Mouse (Mus musculus): ENCODE measurements around the gene Gm3952. TPM values are rescaled to one million over a fixed set of nuclear protein-coding genes. Genes with fewer than 3 reads are reported as not detected.

The Gm3952 gene
- polyA plus RNA-seq (2011; ENCODE audit: insufficient read length, low read depth, missing spikeins), result not detected in 2 replicates

- no peak within 1 kb of the TSS for H3K27ac ChIP-seq (ENCODE audit: insufficient read depth, low read length)
- TF ChIP-seq POLR2A (IDR thresholded peaks at IDR 0.05; ENCODE audit: low read depth, low read length), result no peak
- no peak for TF ChIP-seq CTCF (IDR thresholded peaks at IDR 0.05; ENCODE audit: borderline replicate concordance, insufficient read depth, low read length)
- no peak within 1 kb of the TSS for H3K4me3 ChIP-seq (ENCODE audit: insufficient read depth, low read length)
- H3K4me1 ChIP-seq (ENCODE audit: control insufficient read depth, insufficient read depth, low read length), result no peaks in the 10 kb centered on the region
Measured at GRCm38 (mm10) chr8:128798594-128798993, at the start of gene Gm3952. Gm3952 (minus strand) TSS chr8:128798694.

- no peak overlapping the region for H3K27ac ChIP-seq (ENCODE audit: insufficient read depth, low read length)
- no peak overlapping the region for H3K4me3 ChIP-seq (ENCODE audit: insufficient read depth, low read length)
- TF ChIP-seq POLR2A (IDR thresholded peaks at IDR 0.05; ENCODE audit: low read depth, low read length) (no peak), CTCF (IDR thresholded peaks at IDR 0.05; ENCODE audit: borderline replicate concordance, insufficient read depth, low read length) (no peak)
- H3K4me1 ChIP-seq (ENCODE audit: control insufficient read depth, insufficient read depth, low read length), result no peaks in the 10 kb centered on the region
Measured at GRCm38 (mm10) chr8:128843749-128844148, 45.3 kb upstream of the Gm3952 start.

GRCm38 (mm10) chr8:128812521-128812920 is 14.0 kb upstream of the Gm3952 start:
- Histone ChIP-seq H3K4me3 (ENCODE audit: insufficient read depth, low read length) (no peak overlapping the region), H3K4me1 (ENCODE audit: control insufficient read depth, insufficient read depth, low read length) (no peaks in the 10 kb centered on the region)
- TF ChIP-seq CTCF (IDR thresholded peaks at IDR 0.05; ENCODE audit: borderline replicate concordance, insufficient read depth, low read length) (no peak), POLR2A (IDR thresholded peaks at IDR 0.05; ENCODE audit: low read depth, low read length) (no peak)

GRCm38 (mm10) chr8:128735692-128736091 is 62.8 kb downstream of the Gm3952 start:
- no peak overlapping the region for H3K4me3 ChIP-seq (ENCODE audit: insufficient read depth, low read length)
- H3K27ac ChIP-seq (ENCODE audit: insufficient read depth, low read length), result no peak overlapping the region
- TF ChIP-seq POLR2A (IDR thresholded peaks at IDR 0.05; ENCODE audit: low read depth, low read length), result no peak
- TF ChIP-seq CTCF (IDR thresholded peaks at IDR 0.05; ENCODE audit: borderline replicate concordance, insufficient read depth, low read length), result no peak
- H3K4me1 ChIP-seq (ENCODE audit: control insufficient read depth, insufficient read depth, low read length), result no peaks in the 10 kb centered on the region

More at GRCm38 (mm10) chr8:128812521-128812920, 14.0 kb upstream of the Gm3952 start:
- no peak overlapping the region for H3K27ac ChIP-seq (ENCODE audit: insufficient read depth, low read length)

- H3K4me3 ChIP-seq (ENCODE audit: insufficient read depth, low read length), result no peak overlapping the region
- H3K27ac ChIP-seq (ENCODE audit: insufficient read depth, low read length), result no peak overlapping the region
- TF ChIP-seq POLR2A (IDR thresholded peaks at IDR 0.05; ENCODE audit: low read depth, low read length) (no peak), CTCF (IDR thresholded peaks at IDR 0.05; ENCODE audit: borderline replicate concordance, insufficient read depth, low read length) (no peak)
- H3K4me1 ChIP-seq (ENCODE audit: control insufficient read depth, insufficient read depth, low read length), result no peaks in the 10 kb centered on the region
Measured at GRCm38 (mm10) chr8:128734118-128734517, 64.4 kb downstream of the Gm3952 start.

- peaks cover 2% of the 10 kb centered on the region; the same call in 1 of the 2 replicates for H3K4me1 ChIP-seq (ENCODE audit: control insufficient read depth, insufficient read depth, low read length)
- no peak overlapping the region for H3K4me3 ChIP-seq (ENCODE audit: insufficient read depth, low read length)
- TF ChIP-seq CTCF (IDR thresholded peaks at IDR 0.05; ENCODE audit: borderline replicate concordance, insufficient read depth, low read length), result no peak
- TF ChIP-seq POLR2A (IDR thresholded peaks at IDR 0.05; ENCODE audit: low read depth, low read length), result no peak
- no peak overlapping the region for H3K27ac ChIP-seq (ENCODE audit: insufficient read depth, low read length)
Measured at GRCm38 (mm10) chr8:128732254-128732653, 66.2 kb downstream of the Gm3952 start.

GRCm38 (mm10) chr8:128727213-128727612 is 71.3 kb downstream of the Gm3952 start:
- Histone ChIP-seq H3K4me3 (ENCODE audit: insufficient read depth, low read length) (no peak overlapping the region), H3K4me1 (ENCODE audit: control insufficient read depth, insufficient read depth, low read length) (peaks cover 2% of the 10 kb centered on the region; the same call in 1 of the 2 replicates), H3K27ac (ENCODE audit: insufficient read depth, low read length) (peak overlapping the region; percentile 57)
- TF ChIP-seq POLR2A (IDR thresholded peaks at IDR 0.05; ENCODE audit: low read depth, low read length), result no peak
- TF ChIP-seq CTCF (IDR thresholded peaks at IDR 0.05; ENCODE audit: borderline replicate concordance, insufficient read depth, low read length), result no peak

- H3K4me3 ChIP-seq (ENCODE audit: insufficient read depth, low read length), result no peak overlapping the region
- no peak for TF ChIP-seq POLR2A (IDR thresholded peaks at IDR 0.05; ENCODE audit: low read depth, low read length)
- peak; percentile 55; the same call in 1 of the 2 replicates for TF ChIP-seq CTCF (IDR thresholded peaks at IDR 0.05; ENCODE audit: borderline replicate concordance, insufficient read depth, low read length)
- H3K27ac ChIP-seq (ENCODE audit: insufficient read depth, low read length), result no peak overlapping the region
- peaks cover 2% of the 10 kb centered on the region; the same call in 1 of the 2 replicates for H3K4me1 ChIP-seq (ENCODE audit: control insufficient read depth, insufficient read depth, low read length)
Measured at GRCm38 (mm10) chr8:128724819-128725218, 73.7 kb downstream of the Gm3952 start.

- no peak overlapping the region for H3K27ac ChIP-seq (ENCODE audit: insufficient read depth, low read length)
- H3K4me3 ChIP-seq (ENCODE audit: insufficient read depth, low read length), result no peak overlapping the region
- no peaks in the 10 kb centered on the region for H3K4me1 ChIP-seq (ENCODE audit: control insufficient read depth, insufficient read depth, low read length)
- TF ChIP-seq POLR2A (IDR thresholded peaks at IDR 0.05; ENCODE audit: low read depth, low read length), result no peak
- TF ChIP-seq CTCF (IDR thresholded peaks at IDR 0.05; ENCODE audit: borderline replicate concordance, insufficient read depth, low read length), result no peak
Measured at GRCm38 (mm10) chr8:128716184-128716583, 82.3 kb downstream of the Gm3952 start.

- peak overlapping the region; percentile 6; the same call in 1 of the 2 replicates for H3K27ac ChIP-seq (ENCODE audit: insufficient read depth, low read length)
- TF ChIP-seq POLR2A (IDR thresholded peaks at IDR 0.05; ENCODE audit: low read depth, low read length) (no peak), CTCF (IDR thresholded peaks at IDR 0.05; ENCODE audit: borderline replicate concordance, insufficient read depth, low read length) (peak; percentile 72; the same call in 1 of the 2 replicates)
- no peak overlapping the region for H3K4me3 ChIP-seq (ENCODE audit: insufficient read depth, low read length)
- H3K4me1 ChIP-seq (ENCODE audit: control insufficient read depth, insufficient read depth, low read length), result peaks cover 5% of the 10 kb centered on the region
Measured at GRCm38 (mm10) chr8:128709261-128709660, 89.2 kb downstream of the Gm3952 start.

Measured in embryonic fibroblast, embryonic 13.5 days (primary cell).